Comparison of ENCODE assay signal across 23 mouse cellular contexts in genomic region chr8:61270541-61270940, GRCm38 (mm10). TPM values are rescaled to one million over a fixed set of nuclear protein-coding genes. Genes with fewer than 3 reads are reported as not detected.
A peak's percentile ranks its signal among the peaks of the same experiment; 100 is the strongest.
DNase-seq lines count a peak whose midpoint lies in the region; ATAC-seq and TF ChIP-seq lines count a peak whose summit lies in the region.
"Had no signal": no experiment of that assay in that cellular context is flagged by ENCODE, and none has a peak within 500 bp of the region (broad histone marks: within the 10 kb centered on the region; RNA-seq: fewer than 3 reads in every experiment).

No protein-coding gene starts in this region.

- CTCF ChIA-PET in Patski (lab: Charles Lee) = no interaction called here

- in situ Hi-C loops in Patski (cut with MboI; ENCODE audit: low pct_unique_long_range_greater_than_20kb) = no loop called here

- no peak for TF ChIP-seq CTCF in layer of hippocampus, adult 2 months (conservative IDR thresholded peaks at IDR 0.05)
- no peak for TF ChIP-seq CTCF in Patski (IDR thresholded peaks at IDR 0.05)

- no peaks in the 10 kb centered on the region for H3K9me3 ChIP-seq in forebrain, embryonic 13.5 days (replicated peaks)
- no peaks in the 10 kb centered on the region for H3K9me3 ChIP-seq in forebrain, embryonic 14.5 days (replicated peaks; ENCODE audit: control insufficient read depth, low read length)
- H3K9me3 ChIP-seq: embryonic facial prominence, embryonic 12.5 days; hindbrain, embryonic 15.5 days; limb, embryonic 13.5 days; liver, embryonic 13.5 days; neural tube, embryonic 13.5 days had no signal

- 55% methylated on average over 9 of the region's 9 CpGs for WGBS in forebrain, embryonic 13.5 days
- 61% methylated on average over 9 of the region's 9 CpGs for WGBS in forebrain, embryonic 14.5 days

- ATAC-seq in forebrain, embryonic 13.5 days = no peak; the same call in 1 of the 2 replicates
- no peak for ATAC-seq in forebrain, embryonic 14.5 days
- peak; percentile 73 for ATAC-seq in Patski

- H3K4me3 ChIP-seq in forebrain, embryonic 13.5 days = no peak overlapping the region
- H3K4me3 ChIP-seq in forebrain, embryonic 14.5 days (ENCODE audit: low read depth, low read length) = no peak overlapping the region
- H3K4me3 ChIP-seq in layer of hippocampus, adult 2 months = no peak overlapping the region
- H3K4me3 ChIP-seq: embryonic facial prominence, embryonic 12.5 days; erythroblast, embryonic 14.5 days; hindbrain, embryonic 15.5 days; limb, embryonic 13.5 days; liver, embryonic 13.5 days; neural tube, embryonic 13.5 days had no signal

- H3K27ac ChIP-seq in forebrain, embryonic 13.5 days = 0 out of 2 replicates have a peak overlapping the region, but pooled peaks have one; percentile 10
- H3K27ac ChIP-seq in forebrain, embryonic 14.5 days (ENCODE audit: low read depth, low read length) = no peak overlapping the region
- H3K27ac ChIP-seq in layer of hippocampus, adult 2 months = peak overlapping the region; percentile 46; the same call in 1 of the 2 replicates
- H3K27ac ChIP-seq: embryonic facial prominence, embryonic 12.5 days; hindbrain, embryonic 15.5 days; limb, embryonic 13.5 days; liver, embryonic 13.5 days; macrophage; neural tube, embryonic 13.5 days had no signal

- no peak overlapping the region for H3K4me2 ChIP-seq in forebrain, embryonic 13.5 days
- H3K4me2 ChIP-seq in forebrain, embryonic 14.5 days (ENCODE audit: low read length) = no peak overlapping the region
- H3K4me2 ChIP-seq: embryonic facial prominence, embryonic 12.5 days; hindbrain, embryonic 15.5 days; limb, embryonic 13.5 days; liver, embryonic 13.5 days; midbrain, embryonic 11.5 days; neural tube, embryonic 13.5 days had no signal

- peaks cover 55% of the 10 kb centered on the region for H3K4me1 ChIP-seq in forebrain, embryonic 13.5 days
- peaks cover 28% of the 10 kb centered on the region for H3K4me1 ChIP-seq in forebrain, embryonic 14.5 days (ENCODE audit: control insufficient read depth, insufficient read depth, low read length)

- no peak for DNase-seq in forebrain, embryonic 14.5 days (ENCODE audit: low spot score)
- DNase-seq in layer of hippocampus, adult 2 months (ENCODE audit: low spot score in 2 of 2) = no peak
- no peak for DNase-seq in layer of hippocampus, adult 8-10 months (ENCODE audit: low spot score in 2 of 2)
- DNase-seq in Patski (ENCODE audit: low read depth, low spot score) = peak; percentile 44
- peak; percentile 64 for DNase-seq in kidney, postnatal 10 days
- no peak for DNase-seq in heart, adult 18-20 months
- no peak for DNase-seq in layer of hippocampus, postnatal 25 days (ENCODE audit: extremely low spot score in 1 of 2, low spot score in 1 of 2)
- DNase-seq: cerebellum, adult 9-10 months; gastrocnemius, postnatal 10 days; heart, adult 11 months; heart, postnatal 36 days; liver, embryonic 13.5 days; right cerebral cortex, postnatal 14 days; spleen, adult 18-20 months; thymus, adult 2 months had no signal

- POLR2A ChIA-PET in Patski (lab: Charles Lee) = interaction anchor here (0.6 kb wide), 1 partner anchor 628 kb away, joined by 3 read pairs; no protein-coding TSS in a partner anchor

- H3K9ac ChIP-seq in forebrain, embryonic 13.5 days = no peak overlapping the region
- H3K9ac ChIP-seq in forebrain, embryonic 14.5 days (ENCODE audit: low read length) = no peak overlapping the region
- H3K9ac ChIP-seq: embryonic facial prominence, embryonic 12.5 days; hindbrain, embryonic 15.5 days; limb, embryonic 13.5 days; liver, embryonic 13.5 days; neural tube, embryonic 13.5 days had no signal

- no peaks in the 10 kb centered on the region for H3K36me3 ChIP-seq in forebrain, embryonic 13.5 days (ENCODE audit: poor library complexity, severe bottlenecking)
- no peaks in the 10 kb centered on the region for H3K36me3 ChIP-seq in forebrain, embryonic 14.5 days (ENCODE audit: control insufficient read depth, insufficient read depth, low read length)
- H3K36me3 ChIP-seq: embryonic facial prominence, embryonic 12.5 days; hindbrain, embryonic 15.5 days; limb, embryonic 13.5 days; liver, embryonic 13.5 days; neural tube, embryonic 13.5 days had no signal

- H3K27me3 ChIP-seq in forebrain, embryonic 13.5 days = no peaks in the 10 kb centered on the region
- no peaks in the 10 kb centered on the region for H3K27me3 ChIP-seq in forebrain, embryonic 14.5 days (replicated peaks; ENCODE audit: control insufficient read depth, insufficient read depth, low read length)
- H3K27me3 ChIP-seq in Patski = no peaks in the 10 kb centered on the region
- H3K27me3 ChIP-seq: embryonic facial prominence, embryonic 12.5 days; hindbrain, embryonic 15.5 days; limb, embryonic 13.5 days; liver, embryonic 13.5 days; neural tube, embryonic 13.5 days had no signal

RNA-seq across cellular contexts. Expression of gene Sh3rf1, which starts 46.9 kb away (rescaled TPM):
- 31.4 and 34.5 TPM in 2 replicates for polyA plus RNA-seq in forebrain, embryonic 13.5 days (2015; fragmentation: Nextera tagmentation; extraction: Ambion mirVana)
- 27.1 and 30.9 TPM in 2 replicates for polyA plus RNA-seq in forebrain, embryonic 14.5 days (2014; fragmentation: Nextera tagmentation; extraction: Ambion mirVana)
- total RNA-seq in layer of hippocampus, adult 2 months (2021) = 10 to 100 TPM; 66.7 to 67.5 TPM
- 10 to 100 TPM; 55.7 to 63.8 (median 58.6) TPM for total RNA-seq in layer of hippocampus, adult 8-10 months (2022)
- 22.9 TPM for polyA plus RNA-seq in Patski (2021)
- total RNA-seq in heart, adult 18-20 months (2021) = 1 to 10 TPM; 4.7 to 5.0 TPM
- 10 to 100 TPM; 65.4 to 70.7 TPM for total RNA-seq in layer of hippocampus, postnatal 25 days (2021)

Comparison
In these comparisons a context has a peak if more than half of its experiments do, and no peak if none do; other contexts are left out.
1. DNase-seq: peak in Patski (single experiment) and kidney, postnatal 10 days (single experiment); none in forebrain, embryonic 14.5 days (single experiment), layer of hippocampus, adult 2 months (0 of 2), layer of hippocampus, adult 8-10 months (0 of 2), heart, adult 18-20 months (0 of 2) and layer of hippocampus, postnatal 25 days (0 of 2).
2. RNA of gene Sh3rf1, which starts 46.9 kb away (total RNA-seq): 65.4 to 70.7 TPM in layer of hippocampus, postnatal 25 days, 66.7 to 67.5 TPM in layer of hippocampus, adult 2 months and 55.7 to 63.8 TPM in layer of hippocampus, adult 8-10 months; 4.7 to 5.0 TPM in heart, adult 18-20 months; every median in the first group is over 4 times any median in the second.